Mouse (Mus musculus): Measurements from ENCODE around the gene Wdr81. TPM values are rescaled to one million over a fixed set of nuclear protein-coding genes. Genes with fewer than 3 reads are reported as not detected.
A peak's percentile ranks its signal among the peaks of the same experiment; 100 is the strongest.

The Wdr81 gene
- polyA plus RNA-seq, 1 experiment from 2014 or later = 3.1 TPM

DNA sequence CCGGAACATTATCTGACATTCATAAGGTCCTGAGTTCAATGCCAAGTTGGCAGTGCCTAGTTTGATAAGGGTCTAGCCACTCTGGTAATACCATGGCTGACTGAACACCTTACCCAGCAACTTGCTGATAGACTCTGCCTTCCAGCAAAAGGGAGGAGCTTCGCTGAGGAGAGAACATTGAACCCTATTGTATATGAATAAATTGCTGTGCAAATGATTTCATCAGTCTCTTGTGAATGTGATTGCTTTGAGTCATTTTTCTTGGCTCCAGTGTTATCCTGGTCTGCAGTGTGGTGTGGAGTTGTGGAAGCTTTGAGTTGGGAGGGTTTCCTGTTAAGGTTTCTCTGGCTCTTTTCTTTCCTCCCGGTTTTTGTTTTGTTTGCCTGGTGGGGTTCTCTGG lies 16.2 kb upstream of the Wdr81 start:
- Histone ChIP-seq H3K9me3 (ENCODE audit: control insufficient read depth, low read length) (no peaks in the 10 kb centered on the region), H3K27ac (ENCODE audit: low read depth, low read length) (no peak overlapping the region), H3K27me3 (ENCODE audit: control insufficient read depth, insufficient read depth, low read length) (no peaks in the 10 kb centered on the region), H3K4me1 (replicated peaks; ENCODE audit: control insufficient read depth, insufficient read depth, low read length) (no peaks in the 10 kb centered on the region), H3K4me3 (ENCODE audit: low read depth, low read length) (no peak overlapping the region), H3K36me3 (ENCODE audit: control insufficient read depth, insufficient read depth, low read length) (no peaks in the 10 kb centered on the region), H3K9ac (ENCODE audit: low read depth, low read length) (no peak overlapping the region), H3K4me2 (replicated peaks; ENCODE audit: low read depth, low read length) (no peak overlapping the region)
- 79% methylated on average over 3 of the region's 3 CpGs for WGBS
- ATAC-seq (ENCODE audit: low FRiP score) (no peak), DNase-seq (ENCODE audit: low spot score) (no peak)

DNA sequence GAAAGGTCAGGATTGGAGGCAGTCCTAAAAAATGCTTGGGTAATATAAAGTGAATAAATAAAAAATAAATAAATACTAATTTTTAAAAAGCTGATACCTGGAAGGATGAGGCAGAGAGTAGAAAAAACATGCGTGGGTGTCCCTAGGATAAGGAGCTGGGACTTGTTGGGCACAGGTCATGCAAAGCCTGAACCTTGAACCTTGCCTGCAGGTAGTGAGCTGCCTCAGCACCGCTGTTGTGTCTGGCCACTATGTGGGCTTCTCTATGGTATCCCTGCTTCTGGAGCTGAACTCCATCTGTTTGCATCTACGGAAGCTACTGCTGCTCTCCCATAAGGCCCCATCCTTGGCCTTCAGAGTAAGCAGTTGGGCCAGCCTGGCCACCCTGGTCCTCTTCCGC lies 14.7 kb upstream of the Wdr81 start:
- no peak overlapping the region for H3K4me3 ChIP-seq (ENCODE audit: low read depth, low read length)
- no peaks in the 10 kb centered on the region for H3K27me3 ChIP-seq (ENCODE audit: control insufficient read depth, insufficient read depth, low read length)
- H3K36me3 ChIP-seq (ENCODE audit: control insufficient read depth, insufficient read depth, low read length) = no peaks in the 10 kb centered on the region
- H3K4me1 ChIP-seq (replicated peaks; ENCODE audit: control insufficient read depth, insufficient read depth, low read length) = no peaks in the 10 kb centered on the region
- no peaks in the 10 kb centered on the region for H3K9me3 ChIP-seq (ENCODE audit: control insufficient read depth, low read length)
- no peak overlapping the region for H3K27ac ChIP-seq (ENCODE audit: low read depth, low read length)
- H3K4me2 ChIP-seq (replicated peaks; ENCODE audit: low read depth, low read length) = no peak overlapping the region
- 93% methylated on average over 4 of the region's 4 CpGs for WGBS
- no peak for DNase-seq (ENCODE audit: low spot score)
- ATAC-seq (ENCODE audit: low FRiP score) = no peak
- H3K9ac ChIP-seq (ENCODE audit: low read depth, low read length) = no peak overlapping the region

- DNase-seq (ENCODE audit: low spot score) = no peak
- H3K36me3 ChIP-seq (ENCODE audit: control insufficient read depth, insufficient read depth, low read length) = no peaks in the 10 kb centered on the region
- no peak overlapping the region for H3K27ac ChIP-seq (ENCODE audit: low read depth, low read length)
- H3K9me3 ChIP-seq (ENCODE audit: control insufficient read depth, low read length) = no peaks in the 10 kb centered on the region
- no peaks in the 10 kb centered on the region for H3K4me1 ChIP-seq (replicated peaks; ENCODE audit: control insufficient read depth, insufficient read depth, low read length)
- ATAC-seq (ENCODE audit: low FRiP score) = no peak
- 68% methylated on average over 7 of the region's 7 CpGs for WGBS
- H3K4me3 ChIP-seq (ENCODE audit: low read depth, low read length) = peak overlapping the region; percentile 31
- H3K4me2 ChIP-seq (replicated peaks; ENCODE audit: low read depth, low read length) = peak overlapping the region; percentile 71
- H3K9ac ChIP-seq (ENCODE audit: low read depth, low read length) = peak overlapping the region; percentile 50
- no peaks in the 10 kb centered on the region for H3K27me3 ChIP-seq (ENCODE audit: control insufficient read depth, insufficient read depth, low read length)
Measured at GRCm38 (mm10) chr11:75468410-75468809, 13.9 kb upstream of the Wdr81 start.

- 17% methylated on average over 19 of the region's 19 CpGs for WGBS
- no peaks in the 10 kb centered on the region for H3K9me3 ChIP-seq (ENCODE audit: control insufficient read depth, low read length)
- peak; percentile 51 for DNase-seq (ENCODE audit: low spot score)
- H3K4me2 ChIP-seq (replicated peaks; ENCODE audit: low read depth, low read length) = peak overlapping the region; percentile 71
- no peak overlapping the region for H3K27ac ChIP-seq (ENCODE audit: low read depth, low read length)
- H3K4me3 ChIP-seq (ENCODE audit: low read depth, low read length) = peak overlapping the region; percentile 31
- no peaks in the 10 kb centered on the region for H3K27me3 ChIP-seq (ENCODE audit: control insufficient read depth, insufficient read depth, low read length)
- peak overlapping the region; percentile 50 for H3K9ac ChIP-seq (ENCODE audit: low read depth, low read length)
- H3K4me1 ChIP-seq (replicated peaks; ENCODE audit: control insufficient read depth, insufficient read depth, low read length) = no peaks in the 10 kb centered on the region; the same call in 1 of the 2 replicates
- ATAC-seq (ENCODE audit: low FRiP score) = peak; percentile 76
- H3K36me3 ChIP-seq (ENCODE audit: control insufficient read depth, insufficient read depth, low read length) = no peaks in the 10 kb centered on the region
Measured at GRCm38 (mm10) chr11:75467512-75468215, 13.1 kb upstream of the Wdr81 start.

- H3K36me3 ChIP-seq (ENCODE audit: control insufficient read depth, insufficient read depth, low read length) = no peaks in the 10 kb centered on the region
- H3K4me1 ChIP-seq (replicated peaks; ENCODE audit: control insufficient read depth, insufficient read depth, low read length) = peaks cover 6% of the 10 kb centered on the region
- no peaks in the 10 kb centered on the region for H3K27me3 ChIP-seq (ENCODE audit: control insufficient read depth, insufficient read depth, low read length)
- no peak overlapping the region for H3K4me3 ChIP-seq (ENCODE audit: low read depth, low read length)
- no peak overlapping the region for H3K27ac ChIP-seq (ENCODE audit: low read depth, low read length)
- ATAC-seq (ENCODE audit: low FRiP score) (no peak), DNase-seq (ENCODE audit: low spot score) (no peak)
- H3K9me3 ChIP-seq (ENCODE audit: control insufficient read depth, low read length) = no peaks in the 10 kb centered on the region
- H3K9ac ChIP-seq (ENCODE audit: low read depth, low read length) = no peak overlapping the region
- H3K4me2 ChIP-seq (replicated peaks; ENCODE audit: low read depth, low read length) = no peak overlapping the region
- WGBS = 93% methylated on average over 4 of the region's 4 CpGs
Measured at GRCm38 (mm10) chr11:75466731-75467505, 12.4 kb upstream of the Wdr81 start.

DNA sequence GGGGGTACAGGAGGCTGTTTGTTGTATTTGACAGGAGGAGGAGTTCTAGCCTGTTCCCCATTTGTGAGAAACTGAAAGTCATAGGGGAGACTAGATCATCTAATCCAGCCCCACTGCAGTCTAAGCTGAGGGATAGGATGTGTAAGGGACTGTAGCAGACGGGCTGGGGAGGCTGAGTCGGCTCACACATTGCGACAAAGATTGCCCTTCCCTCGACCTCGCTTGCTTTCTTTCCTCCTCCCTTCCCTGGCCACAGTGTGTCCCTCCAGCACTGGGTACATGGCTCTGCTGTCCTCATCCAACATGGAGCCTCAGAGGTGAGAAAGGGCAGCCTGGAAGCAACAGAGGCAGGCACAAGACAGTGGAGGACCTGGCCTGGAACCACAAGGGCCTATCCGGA lies 10.5 kb upstream of the Wdr81 start:
- no peaks in the 10 kb centered on the region for H3K27me3 ChIP-seq (ENCODE audit: control insufficient read depth, insufficient read depth, low read length)
- H3K36me3 ChIP-seq (ENCODE audit: control insufficient read depth, insufficient read depth, low read length) = no peaks in the 10 kb centered on the region
- no peak overlapping the region for H3K4me3 ChIP-seq (ENCODE audit: low read depth, low read length)
- H3K9me3 ChIP-seq (ENCODE audit: control insufficient read depth, low read length) = no peaks in the 10 kb centered on the region
- no peak overlapping the region for H3K4me2 ChIP-seq (replicated peaks; ENCODE audit: low read depth, low read length)
- ATAC-seq (ENCODE audit: low FRiP score) (no peak), DNase-seq (ENCODE audit: low spot score) (no peak)
- no peak overlapping the region for H3K9ac ChIP-seq (ENCODE audit: low read depth, low read length)
- peaks cover 7% of the 10 kb centered on the region for H3K4me1 ChIP-seq (replicated peaks; ENCODE audit: control insufficient read depth, insufficient read depth, low read length)
- H3K27ac ChIP-seq (ENCODE audit: low read depth, low read length) = no peak overlapping the region
- WGBS = 79% methylated on average over 6 of the region's 6 CpGs

- no peak overlapping the region for H3K4me3 ChIP-seq (ENCODE audit: low read depth, low read length)
- DNase-seq (ENCODE audit: low spot score) (no peak), ATAC-seq (ENCODE audit: low FRiP score) (no peak)
- no peaks in the 10 kb centered on the region for H3K9me3 ChIP-seq (ENCODE audit: control insufficient read depth, low read length)
- WGBS = 90% methylated on average over 6 of the region's 6 CpGs
- no peaks in the 10 kb centered on the region for H3K27me3 ChIP-seq (ENCODE audit: control insufficient read depth, insufficient read depth, low read length)
- H3K9ac ChIP-seq (ENCODE audit: low read depth, low read length) = no peak overlapping the region
- no peak overlapping the region for H3K4me2 ChIP-seq (replicated peaks; ENCODE audit: low read depth, low read length)
- H3K27ac ChIP-seq (ENCODE audit: low read depth, low read length) = no peak overlapping the region
- no peaks in the 10 kb centered on the region for H3K36me3 ChIP-seq (ENCODE audit: control insufficient read depth, insufficient read depth, low read length)
- H3K4me1 ChIP-seq (replicated peaks; ENCODE audit: control insufficient read depth, insufficient read depth, low read length) = peaks cover 10% of the 10 kb centered on the region
Measured at GRCm38 (mm10) chr11:75464417-75464816, 9.9 kb upstream of the Wdr81 start.

GRCm38 (mm10) chr11:75463624-75464023 lies 9.1 kb upstream of the Wdr81 start:
- no peaks in the 10 kb centered on the region for H3K36me3 ChIP-seq (ENCODE audit: control insufficient read depth, insufficient read depth, low read length)
- DNase-seq (ENCODE audit: low spot score) (no peak), ATAC-seq (ENCODE audit: low FRiP score) (no peak)
- peaks cover 10% of the 10 kb centered on the region for H3K4me1 ChIP-seq (replicated peaks; ENCODE audit: control insufficient read depth, insufficient read depth, low read length)
- no peak overlapping the region for H3K4me2 ChIP-seq (replicated peaks; ENCODE audit: low read depth, low read length)
- no peaks in the 10 kb centered on the region for H3K9me3 ChIP-seq (ENCODE audit: control insufficient read depth, low read length)
- H3K9ac ChIP-seq (ENCODE audit: low read depth, low read length) = no peak overlapping the region
- WGBS = 64% methylated on average over 4 of the region's 4 CpGs
- no peak overlapping the region for H3K4me3 ChIP-seq (ENCODE audit: low read depth, low read length)
- no peak overlapping the region for H3K27ac ChIP-seq (ENCODE audit: low read depth, low read length)
- no peaks in the 10 kb centered on the region for H3K27me3 ChIP-seq (ENCODE audit: control insufficient read depth, insufficient read depth, low read length)

- H3K9ac ChIP-seq (ENCODE audit: low read depth, low read length) = no peak overlapping the region
- H3K27ac ChIP-seq (ENCODE audit: low read depth, low read length) = no peak overlapping the region
- no peaks in the 10 kb centered on the region for H3K9me3 ChIP-seq (ENCODE audit: control insufficient read depth, low read length)
- peak overlapping the region; percentile 68 for H3K4me3 ChIP-seq (ENCODE audit: low read depth, low read length)
- peaks cover 10% of the 10 kb centered on the region for H3K4me1 ChIP-seq (replicated peaks; ENCODE audit: control insufficient read depth, insufficient read depth, low read length)
- H3K4me2 ChIP-seq (replicated peaks; ENCODE audit: low read depth, low read length) = peak overlapping the region; percentile 67
- peak; percentile 77 for DNase-seq (ENCODE audit: low spot score)
- no peaks in the 10 kb centered on the region for H3K36me3 ChIP-seq (ENCODE audit: control insufficient read depth, insufficient read depth, low read length)
- WGBS = 6% methylated on average over 9 of the region's 9 CpGs
- no peaks in the 10 kb centered on the region for H3K27me3 ChIP-seq (ENCODE audit: control insufficient read depth, insufficient read depth, low read length)
- ATAC-seq (ENCODE audit: low FRiP score) = no peak
Measured at GRCm38 (mm10) chr11:75462865-75463336, 8.4 kb upstream of the Wdr81 start.
